Mouse (Mus musculus) heart, postnatal 10 days (tissue): ENCODE measurements at regions not wholly inside any gene's neighbourhood (a gene's known extent, or its start where the extent isn't known, plus 50 kb on each side); places are given as distances from the start of the nearest gene placed in this dataset.

Experiments used
- DNase-seq, 2 experiments: peaks; one replicate each; pipeline ENCODE4 v3.0.0; 2021
- intact Hi-C: fragments of 180-260 bp; cut with DNase I; formaldehyde crosslinking; loops from one replicate; pipeline ENCODE4 v1.15.1; 2025

DNA sequence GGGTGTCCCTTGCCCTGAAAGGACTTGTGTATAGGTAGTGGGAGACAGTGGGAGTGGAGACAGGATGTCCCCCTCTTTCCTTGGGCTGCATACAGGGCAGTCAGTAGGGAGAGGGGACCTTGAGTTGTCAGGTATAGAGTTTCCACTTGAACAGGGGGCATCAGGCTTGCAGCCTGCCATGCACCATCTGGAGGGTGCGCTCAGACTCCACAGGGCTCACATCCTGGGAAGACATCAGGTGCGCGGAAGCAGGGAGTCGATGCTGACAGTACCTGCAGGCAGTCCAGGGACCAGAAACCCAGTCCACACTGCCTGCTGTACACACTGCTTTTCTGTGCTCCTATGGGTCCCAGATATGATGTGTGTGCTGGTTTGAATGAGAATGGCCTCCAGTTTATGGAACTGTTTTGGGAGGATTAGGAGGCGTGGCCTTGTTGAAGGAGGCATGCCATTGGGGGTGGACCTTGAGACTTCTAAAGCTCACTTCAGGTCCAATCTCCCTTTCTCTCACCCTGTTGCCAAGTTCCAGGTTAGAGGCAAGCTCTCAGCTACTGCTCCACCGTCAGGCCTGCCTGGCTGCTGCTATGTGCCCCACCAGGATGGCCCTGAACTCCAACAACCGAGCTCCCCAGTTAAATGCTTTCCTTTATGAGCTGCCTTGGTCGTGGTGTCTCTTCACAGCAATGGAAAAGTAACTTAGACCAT, 262.1 kb downstream of the Matn1 start:
- intact Hi-C loops, result no loop called here
- no peak for DNase-seq

DNA sequence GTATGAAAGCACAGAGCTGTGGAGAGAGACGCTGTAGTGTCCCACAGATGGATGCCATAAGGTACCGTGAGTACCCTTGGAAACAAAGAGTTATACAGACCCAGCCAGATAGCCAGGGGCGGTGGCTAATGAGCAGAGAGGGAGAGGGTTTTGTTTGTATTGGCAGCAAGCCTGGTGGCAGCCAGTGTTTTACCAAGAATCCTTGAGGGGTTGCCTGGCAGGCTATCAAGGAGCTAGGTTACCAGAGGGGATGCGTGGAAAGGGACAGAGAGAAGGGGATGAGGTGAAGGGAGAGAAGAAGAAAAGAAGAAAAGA, 262.7 kb downstream of the Matn1 start:
- intact Hi-C loops, result no loop called here
- DNase-seq, result no peak

DNA sequence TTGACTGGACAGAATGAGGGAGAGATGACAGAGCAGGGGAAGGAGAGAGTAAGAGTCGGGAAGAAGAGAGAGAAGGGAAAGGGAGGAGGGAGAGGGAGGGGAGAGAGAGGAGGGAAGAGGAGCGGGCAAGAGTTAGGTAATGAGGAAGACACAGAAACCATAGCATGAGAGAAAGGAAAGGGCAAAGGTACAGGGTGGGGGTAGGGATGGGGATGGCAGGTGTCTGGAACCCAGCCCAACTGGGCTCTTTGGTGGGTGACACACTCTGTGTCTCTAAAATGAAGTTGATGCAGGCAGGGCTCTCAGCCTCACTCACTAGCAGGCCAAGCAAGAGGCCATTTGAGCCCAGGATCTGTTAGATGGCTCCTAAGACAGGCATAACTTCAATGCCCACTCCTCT, 263.1 kb downstream of the Matn1 start:
- no peak for DNase-seq
- intact Hi-C loops, result no loop called here

DNA sequence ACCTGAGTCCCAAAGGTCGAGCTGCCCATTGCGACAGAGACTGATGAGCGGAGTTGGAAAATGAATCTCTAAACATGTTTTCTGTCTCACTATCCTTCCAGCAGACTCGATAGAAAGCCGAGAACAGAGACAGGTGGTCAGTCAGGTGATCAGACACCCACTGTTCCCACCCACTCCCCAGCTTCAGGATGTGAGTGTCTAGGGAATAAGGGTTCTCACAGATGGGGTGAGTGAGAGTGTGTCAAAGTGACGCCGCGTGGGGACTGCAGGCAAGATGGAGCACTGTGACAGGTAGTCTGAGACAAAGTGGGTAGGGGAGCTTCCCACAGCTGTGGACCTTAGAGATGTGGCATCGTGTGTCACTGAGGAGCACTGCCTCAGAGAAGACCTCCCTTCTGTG, 264.0 kb downstream of the Matn1 start:
- no peak for DNase-seq
- intact Hi-C loops, result no loop called here

DNA sequence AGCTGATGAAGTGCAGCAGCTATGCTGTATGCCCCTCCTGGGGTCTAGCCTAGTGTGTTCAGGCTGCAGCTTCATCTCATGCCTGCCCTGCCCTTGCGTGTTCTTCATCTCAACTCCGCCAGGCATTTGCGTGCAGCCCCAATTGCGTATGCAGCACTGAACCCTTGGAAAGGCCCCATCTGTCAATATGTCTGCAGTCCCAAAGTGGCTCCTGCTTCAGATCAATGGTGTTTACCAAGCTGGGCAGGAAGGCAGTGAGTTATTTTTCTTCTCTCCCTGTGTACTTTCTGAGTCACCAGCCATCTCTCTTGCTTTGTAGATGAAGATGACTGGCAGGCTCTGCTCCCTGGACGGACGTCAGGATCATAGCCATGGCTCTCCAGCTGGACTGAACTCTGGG, 264.5 kb downstream of the Matn1 start:
- intact Hi-C loops, result no loop called here
- no peak for DNase-seq

DNA sequence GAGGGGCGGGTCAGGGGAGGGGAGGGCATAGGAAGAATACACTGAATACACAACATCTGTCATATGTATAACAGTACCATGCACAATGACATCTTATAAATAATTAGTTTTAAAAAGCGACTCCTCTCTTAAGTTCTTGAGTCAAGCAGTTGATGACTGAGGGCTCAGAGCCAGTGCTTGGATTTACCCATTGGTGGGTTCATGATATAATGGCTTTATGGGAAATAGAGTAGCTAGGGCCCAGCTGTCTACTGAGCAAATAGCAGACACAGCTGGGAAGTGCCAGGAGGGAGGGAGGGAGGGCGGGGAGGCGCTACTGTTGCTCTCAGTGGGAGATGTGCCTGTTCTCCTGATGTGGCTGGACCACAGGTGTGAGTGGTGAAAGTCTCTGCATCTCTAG, 268.5 kb downstream of the Matn1 start:
- intact Hi-C loops, result no loop called here
- DNase-seq, result no peak

DNA sequence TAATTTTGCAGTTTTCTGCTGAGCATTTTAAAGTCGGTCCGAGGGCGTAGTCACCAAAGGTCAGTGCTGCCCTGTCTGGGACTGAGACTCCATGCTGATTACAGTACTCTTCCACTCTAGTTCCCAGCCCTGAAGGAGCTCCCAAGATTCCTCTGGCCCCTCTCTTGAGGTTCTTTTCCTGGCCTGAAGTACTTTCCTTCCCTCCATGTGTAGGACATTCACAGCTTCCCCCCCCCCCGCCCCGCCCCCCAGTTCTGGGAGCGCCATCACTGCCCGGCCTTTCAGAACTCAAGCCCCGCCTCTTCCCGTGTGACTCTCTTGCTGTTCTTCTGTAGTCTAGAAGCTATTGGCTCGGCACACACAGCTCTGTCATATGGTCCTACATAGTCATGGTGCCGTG, 271.5 kb downstream of the Matn1 start:
- DNase-seq, result no peak
- intact Hi-C loops, result no loop called here

DNA sequence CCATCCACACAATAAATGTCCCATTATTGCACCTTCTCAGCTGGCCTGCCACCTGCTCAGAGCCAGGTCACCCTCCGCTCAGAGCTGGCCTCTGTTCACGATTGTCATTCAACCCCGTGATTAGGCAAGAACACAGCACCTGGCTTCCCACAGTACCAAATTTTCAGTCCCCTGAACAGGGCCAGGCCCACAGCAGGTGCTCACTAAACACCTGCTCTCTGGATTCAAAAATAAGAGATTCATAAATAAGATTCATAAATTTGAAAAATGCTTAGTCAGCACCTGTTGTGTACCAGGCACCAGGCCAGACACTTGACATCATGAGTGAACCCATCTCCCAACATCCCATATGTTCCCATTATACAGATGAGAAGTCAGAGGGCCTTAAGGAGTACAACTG, 272.2 kb downstream of the Matn1 start:
- intact Hi-C loops, result no loop called here
- DNase-seq, result no peak

DNA sequence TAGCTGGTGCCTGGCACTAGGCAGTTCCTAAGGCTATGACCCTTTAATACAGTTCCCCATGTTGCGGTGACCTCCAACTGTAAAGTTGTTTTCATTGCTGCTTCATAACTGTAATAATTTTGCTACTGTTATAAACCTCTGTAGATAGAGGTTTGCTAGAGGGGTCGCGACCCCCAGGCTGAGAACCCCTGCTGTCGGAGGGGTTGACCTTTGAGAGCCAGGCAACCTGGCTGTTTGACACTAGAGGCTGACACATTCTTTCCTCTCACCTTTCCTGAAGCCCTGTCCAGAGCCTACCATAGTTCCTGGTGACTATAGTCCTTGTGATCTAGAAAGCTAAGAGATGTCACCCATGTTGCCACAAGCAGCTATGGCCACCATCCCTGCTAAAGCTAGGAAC, 272.9 kb downstream of the Matn1 start:
- intact Hi-C loops, result no loop called here
- no peak for DNase-seq

DNA sequence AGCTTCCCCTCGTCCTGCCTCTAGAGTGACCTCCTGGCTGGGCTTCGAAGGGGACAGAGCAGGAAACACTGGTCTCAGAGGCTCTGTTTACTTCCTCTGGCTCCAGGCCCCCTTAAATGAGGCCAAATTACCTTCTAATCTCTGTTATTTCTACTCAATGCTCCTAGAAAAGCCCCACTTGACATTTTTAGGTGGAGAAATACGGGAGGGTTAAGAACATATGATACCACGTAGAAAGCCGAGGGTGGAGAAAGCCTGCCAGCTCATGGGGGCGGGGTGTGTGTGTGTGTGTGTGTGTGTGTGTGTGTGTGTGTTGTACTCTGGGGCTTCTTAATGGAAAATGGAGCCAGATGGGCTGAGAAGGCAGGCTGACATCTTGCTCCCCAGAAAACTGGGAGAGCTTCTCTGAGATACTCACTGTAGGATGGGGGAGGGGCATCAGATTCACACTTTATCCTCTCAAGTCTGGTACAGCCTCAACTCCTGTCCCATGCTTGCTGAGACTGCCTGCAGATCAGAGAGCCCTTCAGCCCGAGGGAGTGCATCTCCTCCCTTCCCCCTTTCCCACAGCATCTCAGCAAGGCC, 273.5 kb downstream of the Matn1 start:
- intact Hi-C loops, result no loop called here
- DNase-seq, result no peak

DNA sequence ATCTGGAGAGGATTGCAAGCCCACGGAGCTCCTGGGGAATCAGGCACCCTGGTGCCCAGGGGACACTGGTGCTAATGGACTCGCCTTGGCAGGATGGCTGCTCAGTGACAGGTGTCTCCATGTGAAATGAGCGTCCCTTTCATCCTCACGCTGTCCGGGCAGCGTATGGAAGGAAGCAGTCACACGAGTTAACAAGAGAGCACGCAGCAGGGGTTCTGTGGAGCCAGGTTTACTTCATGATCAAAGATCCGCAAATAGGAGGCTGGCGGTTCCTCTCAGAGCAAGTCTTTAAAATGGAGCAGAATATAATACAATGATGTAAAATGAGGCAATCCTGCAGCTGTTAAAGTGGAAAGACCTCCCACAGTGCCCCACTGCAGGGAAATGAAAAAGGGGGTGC, 276.8 kb downstream of the Matn1 start:
- intact Hi-C loops, result no loop called here
- DNase-seq, result no peak

DNA sequence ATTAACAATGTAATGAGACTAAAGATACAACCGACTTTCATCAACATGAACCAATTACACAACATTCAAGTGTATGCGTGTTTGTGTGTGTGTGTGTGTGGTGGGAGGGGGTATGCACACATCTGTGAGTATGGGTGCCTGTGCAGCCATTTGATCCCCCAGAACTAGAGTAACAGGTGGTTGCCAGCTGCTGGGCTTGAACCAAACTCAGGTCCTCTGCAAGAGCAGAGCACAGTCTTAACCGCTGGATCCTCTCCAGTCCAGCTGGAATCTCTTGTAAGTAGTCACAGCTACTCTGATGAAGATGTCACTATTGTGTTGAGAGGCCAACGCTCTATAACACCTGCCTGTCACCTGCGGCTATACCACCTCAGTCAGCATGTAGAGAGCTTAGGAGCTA, 286.2 kb downstream of the Matn1 start:
- intact Hi-C loops, result no loop called here
- DNase-seq, result peak in 1 of 2 experiments; percentile 22

DNA sequence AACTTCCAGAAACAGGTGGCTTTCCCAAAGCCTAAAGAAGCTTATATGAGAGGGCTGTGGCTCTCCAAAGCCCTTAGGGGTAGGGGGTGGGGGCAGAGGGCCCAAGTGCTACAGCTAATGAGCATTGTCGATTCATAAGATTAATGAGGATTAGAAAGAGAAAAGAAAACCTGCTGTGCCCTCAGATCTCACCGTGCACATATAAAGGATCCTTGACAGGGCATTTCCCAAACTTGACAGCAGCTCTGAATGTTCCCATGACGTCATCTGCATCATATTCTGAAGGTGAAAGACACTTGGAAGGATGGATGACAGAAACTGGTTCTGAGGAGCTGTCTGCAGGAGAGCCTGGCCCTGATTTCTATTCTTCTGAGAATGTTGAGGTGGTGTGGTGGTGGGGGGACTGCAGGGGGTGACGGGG, 292.4 kb downstream of the Matn1 start:
- DNase-seq, result no peak
- intact Hi-C loops, result no loop called here

DNA sequence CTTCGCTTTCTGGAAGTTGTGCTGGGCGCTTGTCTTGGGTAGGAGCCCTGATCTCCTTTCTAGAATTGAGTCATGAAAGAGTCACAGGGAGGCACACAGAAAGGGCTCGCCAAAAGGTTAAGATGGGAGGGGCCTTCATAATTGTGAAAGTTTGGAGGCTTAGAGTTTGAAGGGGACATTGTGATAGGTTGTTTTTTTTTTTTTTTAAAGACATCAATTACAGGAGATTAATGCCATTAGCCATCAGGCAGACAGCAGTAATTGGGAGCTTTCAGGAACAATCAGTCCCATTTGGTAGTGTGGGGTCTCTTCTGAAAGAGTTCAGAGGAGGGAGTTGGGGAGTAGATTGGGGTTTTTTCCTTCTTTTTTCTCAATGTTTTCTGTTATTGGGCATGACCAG, 294.4 kb downstream of the Matn1 start:
- no peak for DNase-seq
- intact Hi-C loops, result no loop called here

DNA sequence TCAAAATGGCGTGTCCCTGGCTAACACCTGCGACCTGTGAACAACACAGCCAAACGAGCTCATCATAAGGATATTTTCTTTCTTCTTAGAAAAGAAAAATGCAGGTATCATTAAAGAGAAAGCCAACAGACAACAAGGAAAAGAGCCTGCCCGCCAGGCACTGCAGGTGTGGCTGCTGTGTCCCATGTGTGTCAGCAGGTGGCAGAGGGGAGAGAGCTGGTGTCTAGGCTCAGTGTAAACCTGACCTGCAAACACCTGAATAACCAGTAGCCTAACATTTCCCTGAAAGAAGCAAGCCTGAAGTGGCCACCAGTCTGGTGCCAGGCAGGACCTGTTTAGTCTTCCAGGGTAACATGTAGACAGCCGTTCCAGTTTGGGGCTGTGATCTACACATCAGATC, 294.9 kb downstream of the Matn1 start:
- no peak for DNase-seq
- intact Hi-C loops, result no loop called here

DNA sequence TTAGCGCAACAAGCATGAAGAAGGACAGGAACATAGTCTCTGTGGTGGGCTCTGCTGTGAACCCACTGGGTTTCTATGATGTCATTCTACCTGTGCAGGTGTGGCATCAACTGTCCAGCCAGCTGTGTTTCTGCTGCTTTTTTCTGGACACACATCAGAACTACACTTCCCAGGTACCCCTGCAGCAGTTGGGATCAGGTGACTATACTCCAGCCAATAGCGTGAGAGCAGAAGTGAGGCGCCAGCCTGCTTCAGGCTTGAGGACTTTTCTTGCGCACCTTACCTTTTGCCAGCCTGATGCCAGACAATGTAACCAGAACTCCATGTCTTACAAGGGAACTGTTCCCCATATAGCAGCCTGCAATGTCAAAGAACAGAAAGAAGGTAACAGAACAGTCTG, 296.3 kb downstream of the Matn1 start:
- intact Hi-C loops, result no loop called here
- DNase-seq, result no peak

DNA sequence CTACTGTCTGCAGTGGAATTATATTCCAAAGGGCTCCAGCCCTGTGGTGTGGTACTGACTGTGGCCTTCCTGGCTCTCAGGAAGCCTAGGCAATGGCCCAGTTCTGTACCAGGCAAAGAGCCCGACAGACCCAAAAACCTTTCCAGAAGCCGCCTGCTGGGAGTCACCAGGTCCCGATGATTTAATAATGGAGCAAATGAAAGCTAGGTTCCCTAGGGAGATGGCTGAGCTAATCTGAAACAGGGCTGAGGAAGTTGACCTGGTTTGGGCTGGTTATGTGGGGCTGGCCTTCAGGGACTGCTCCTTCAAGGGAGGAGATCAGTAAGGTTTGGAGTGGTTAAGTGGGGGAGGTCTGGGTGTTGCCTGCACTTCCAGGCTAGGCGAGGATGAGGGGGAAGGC, 298.1 kb downstream of the Matn1 start:
- DNase-seq, result peak in 1 of 2 experiments; percentile 17
- intact Hi-C loops, result no loop called here

DNA sequence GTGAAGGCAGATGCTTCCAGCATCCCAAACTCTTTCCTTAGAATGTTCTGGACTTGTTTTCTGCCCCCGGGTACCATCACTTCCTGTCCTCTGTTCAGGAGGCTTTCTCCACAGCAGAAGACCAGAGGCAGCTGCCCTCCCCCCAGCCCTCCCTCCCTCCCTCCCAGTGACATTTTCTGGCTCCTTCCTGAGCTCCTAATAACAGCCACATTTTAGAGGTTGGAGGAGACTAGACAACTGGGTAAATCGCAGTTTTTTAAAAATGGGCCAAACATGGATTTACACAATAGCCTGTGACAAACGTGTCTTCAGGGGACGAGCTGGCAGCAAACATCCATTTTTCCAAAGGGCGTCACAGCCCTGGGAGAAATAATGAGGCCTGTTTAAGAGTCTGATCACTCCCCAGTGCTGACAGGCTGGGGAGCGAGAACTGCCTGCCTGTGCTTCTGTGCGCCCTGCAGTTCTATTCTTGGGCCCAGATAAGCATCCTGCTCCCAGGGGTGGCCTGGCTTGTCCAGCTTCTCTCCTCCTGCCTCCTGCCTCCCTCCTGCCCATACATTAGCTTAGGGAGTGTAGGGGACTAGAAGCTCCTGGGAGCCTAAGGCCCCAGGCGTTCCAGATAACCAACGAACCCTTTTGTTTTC, 299.7 kb downstream of the Matn1 start:
- intact Hi-C loops, result no loop called here
- DNase-seq, result peak; percentile 76 to 81

DNA sequence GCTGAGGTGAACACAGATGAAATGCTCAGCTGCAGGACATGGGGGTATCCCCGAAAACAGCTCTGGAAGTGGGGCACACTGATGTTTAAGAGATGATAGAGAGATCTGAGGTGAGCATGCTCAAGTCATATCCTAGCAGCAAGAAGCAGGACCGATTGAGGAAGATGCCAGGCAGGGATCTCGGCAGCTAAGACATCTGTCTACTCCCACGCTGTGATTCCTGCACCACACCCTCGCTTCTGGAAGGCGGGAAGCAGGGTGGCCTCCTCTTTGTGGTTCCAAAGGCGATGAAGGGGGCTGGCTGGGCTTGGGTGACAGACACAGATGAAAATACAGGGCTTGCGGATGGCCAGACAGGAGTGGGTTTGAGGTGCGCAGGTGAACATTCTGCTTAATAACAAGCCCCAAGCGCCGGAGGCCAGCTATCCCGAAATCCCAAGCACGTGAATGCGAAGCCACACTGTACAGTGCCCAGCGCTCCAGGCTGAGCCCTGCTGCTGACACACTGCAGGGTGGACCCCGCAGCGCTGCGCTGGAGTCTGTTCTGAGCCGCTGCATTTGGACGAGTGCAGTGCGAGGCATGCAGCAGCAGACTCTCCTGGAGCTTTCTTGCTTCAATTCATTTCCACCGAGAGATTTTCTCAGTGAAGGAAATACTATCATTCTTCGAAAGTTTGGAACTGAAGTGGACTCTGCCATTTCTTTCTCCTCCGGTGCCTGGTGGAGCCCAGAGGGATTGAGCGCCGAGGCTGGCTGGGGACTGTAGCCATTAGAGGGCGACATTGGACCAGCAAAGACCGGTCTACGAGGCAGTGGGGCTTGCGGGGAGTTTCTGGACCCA, 308.6 kb downstream of the Matn1 start:
- DNase-seq, result peak; percentile 89 to 90
- intact Hi-C loops, result loop anchor here (1.0 to 5.0 kb wide), 4 partner anchors 112 to 586 kb away; partner anchors contain the start of gene Ptpru

DNA sequence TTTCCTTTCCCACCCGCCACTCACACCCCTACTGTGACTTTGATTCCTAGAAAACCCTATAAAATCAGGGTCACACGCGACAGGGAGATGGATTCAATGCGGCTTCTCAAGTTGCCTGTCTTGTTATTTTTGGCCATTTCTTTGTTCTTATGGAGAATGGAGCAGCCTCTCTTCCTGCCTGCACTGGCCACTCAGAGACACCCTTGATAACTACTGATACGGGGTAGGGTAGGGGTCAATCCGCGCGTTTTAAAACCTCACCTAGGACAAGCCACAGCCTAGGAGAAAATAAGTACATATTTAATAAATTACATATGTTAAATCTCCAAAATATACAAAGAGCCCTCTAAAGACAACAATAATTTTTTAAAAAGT, 309.2 kb downstream of the Matn1 start:
- intact Hi-C loops, result loop anchor here (1.0 to 5.0 kb wide), 4 partner anchors 111 to 585 kb away; partner anchors contain the start of gene Ptpru

DNA sequence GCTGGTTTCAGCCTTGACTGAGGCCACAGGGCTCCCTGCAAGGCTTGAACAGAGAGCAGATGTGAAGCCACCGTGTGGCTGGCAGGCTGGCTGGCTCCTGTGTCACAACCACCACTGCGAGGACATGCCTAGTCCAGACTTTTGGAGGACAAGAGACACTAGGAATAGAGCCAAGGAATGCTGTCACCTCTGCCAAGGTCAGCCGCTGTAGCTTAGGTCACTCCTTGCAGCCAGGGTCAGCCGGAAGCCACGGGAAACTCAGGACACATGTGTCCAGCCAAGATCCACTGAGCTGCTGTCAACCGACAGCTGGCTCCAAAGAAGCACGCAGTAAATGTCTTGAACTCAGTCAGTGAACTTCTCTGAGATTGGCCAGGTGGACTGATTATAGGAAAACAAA, 310.1 kb downstream of the Matn1 start:
- intact Hi-C loops, result loop anchor here (2.0 to 5.0 kb wide), 2 partner anchors 233 to 293 kb away; no protein-coding TSS in a partner anchor
- DNase-seq, result peak; percentile 85 to 87

More for the DNA sequence above, 309.2 kb downstream of the Matn1 start:
- DNase-seq, result no peak
